10 mouse cellular contexts compared by ENCODE assay signal in the genomic region with DNA sequence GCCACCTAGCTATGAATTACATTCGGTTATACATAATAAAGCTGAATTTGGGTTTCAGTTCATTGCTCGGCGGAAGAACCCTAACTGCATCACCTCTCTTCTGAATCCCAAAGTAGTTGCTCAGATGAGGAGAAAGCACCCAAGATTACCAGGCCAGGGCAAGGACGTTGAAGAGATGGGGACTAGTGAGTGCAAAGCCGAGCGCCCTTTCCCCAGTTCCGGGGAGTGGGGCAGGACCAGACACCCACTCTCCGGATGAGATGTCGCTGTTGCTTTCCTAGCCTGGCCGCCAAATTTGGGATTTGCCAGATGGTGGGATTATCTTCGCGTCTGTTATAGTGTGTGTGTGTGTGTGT. TPM values are rescaled to one million over a fixed set of nuclear protein-coding genes. Genes with fewer than 3 reads are reported as not detected.
DNase-seq lines count a peak whose midpoint lies in the region; ATAC-seq and TF ChIP-seq lines count a peak whose summit lies in the region.
"Had no signal": no experiment of that assay in that cellular context is flagged by ENCODE, and none has a peak within 500 bp of the region (broad histone marks: within the 10 kb centered on the region; RNA-seq: fewer than 3 reads in every experiment).

No protein-coding gene starts in this region.

- peaks cover 85% of the 10 kb centered on the region for H3K27me3 ChIP-seq in lung, embryonic 15.5 days
- H3K27me3 ChIP-seq in limb, embryonic 12.5 days = peaks cover 97% of the 10 kb centered on the region
- H3K27me3 ChIP-seq in stomach, embryonic 15.5 days (replicated peaks) = peaks cover 28% of the 10 kb centered on the region

- ATAC-seq in lung, embryonic 15.5 days (ENCODE audit: borderline replicate concordance, extremely low read depth, low FRiP score, low TSS enrichment) = no peak
- no peak for ATAC-seq in limb, embryonic 12.5 days (ENCODE audit: insufficient number of reproducible peaks, insufficient read depth, low FRiP score, low TSS enrichment, low read depth)
- no peak for ATAC-seq in stomach, embryonic 15.5 days (ENCODE audit: insufficient read depth, low FRiP score, low read depth)

- no peak overlapping the region for H3K9ac ChIP-seq in lung, embryonic 15.5 days
- no peak overlapping the region for H3K9ac ChIP-seq in limb, embryonic 12.5 days (replicated peaks)
- no peak overlapping the region for H3K9ac ChIP-seq in stomach, embryonic 15.5 days

- H3K9me3 ChIP-seq in lung, embryonic 15.5 days = no peaks in the 10 kb centered on the region
- no peaks in the 10 kb centered on the region for H3K9me3 ChIP-seq in limb, embryonic 12.5 days
- H3K9me3 ChIP-seq in stomach, embryonic 15.5 days = no peaks in the 10 kb centered on the region

- peak; percentile 10 for DNase-seq in adrenal gland, postnatal 10 days
- no peak for DNase-seq in adrenal gland, adult 2 months
- no peak for DNase-seq in lung, adult 2 months
- DNase-seq in adrenal gland, adult 8-10 months = no peak
- DNase-seq in urinary bladder, postnatal 4 days (ENCODE audit: low spot score in 2 of 2) = no peak
- DNase-seq: cerebellum, adult 9-11 months; gastrocnemius, postnatal 14 days had no signal

- H3K4me1 ChIP-seq in lung, embryonic 15.5 days = peaks cover 31% of the 10 kb centered on the region
- no peaks in the 10 kb centered on the region for H3K4me1 ChIP-seq in lung, adult 2 months (ENCODE audit: control insufficient read depth, insufficient read depth, low read length)
- peaks cover 43% of the 10 kb centered on the region for H3K4me1 ChIP-seq in limb, embryonic 12.5 days (replicated peaks)
- peaks cover 24% of the 10 kb centered on the region for H3K4me1 ChIP-seq in stomach, embryonic 15.5 days

- no peak overlapping the region for H3K27ac ChIP-seq in lung, embryonic 15.5 days
- no peak overlapping the region for H3K27ac ChIP-seq in limb, embryonic 12.5 days
- no peak overlapping the region for H3K27ac ChIP-seq in stomach, embryonic 15.5 days

- TF ChIP-seq CTCF in lung, adult 2 months (IDR thresholded peaks at IDR 0.05; ENCODE audit: insufficient read depth, low read length) = no peak

- H3K36me3 ChIP-seq in lung, embryonic 15.5 days = no peaks in the 10 kb centered on the region
- H3K36me3 ChIP-seq in limb, embryonic 12.5 days = no peaks in the 10 kb centered on the region
- H3K36me3 ChIP-seq in stomach, embryonic 15.5 days = no peaks in the 10 kb centered on the region

- H3K4me2 ChIP-seq in lung, embryonic 15.5 days = peak overlapping the region; percentile 93; the same call in 1 of the 2 replicates
- H3K4me2 ChIP-seq in limb, embryonic 12.5 days = peak overlapping the region; percentile 88
- H3K4me2 ChIP-seq in stomach, embryonic 15.5 days = peak overlapping the region; percentile 79; the same call in 1 of the 2 replicates

- 30% methylated on average over 12 of the region's 12 CpGs for WGBS in lung, embryonic 15.5 days
- WGBS in lung, adult 2 months = 38% methylated on average over 12 of the region's 12 CpGs
- WGBS in limb, embryonic 12.5 days = 3% methylated on average over 12 of the region's 12 CpGs
- WGBS in stomach, embryonic 15.5 days = 28% methylated on average over 12 of the region's 12 CpGs

- H3K4me3 ChIP-seq in lung, embryonic 15.5 days = no peak overlapping the region; the same call in 1 of the 2 replicates
- no peak overlapping the region for H3K4me3 ChIP-seq in lung, adult 2 months (replicated peaks; ENCODE audit: extremely low read depth, low read depth, low read length)
- H3K4me3 ChIP-seq in limb, embryonic 12.5 days (replicated peaks) = no peak overlapping the region
- H3K4me3 ChIP-seq in stomach, embryonic 15.5 days (replicated peaks) = no peak overlapping the region; the same call in 1 of the 2 replicates

- TF ChIP-seq POLR2A in lung, adult 2 months (IDR thresholded peaks at IDR 0.05; ENCODE audit: borderline replicate concordance, extremely low read depth, low read depth, low read length) = no peak

RNA-seq across cellular contexts. Expression of a gene that starts 36.4 kb away (rescaled TPM):
- total RNA-seq in adrenal gland, postnatal 10 days (2021) = 10 to 100 TPM; 78.3 to 79.6 TPM
- 100 to 1,000 TPM; 109 to 132 TPM for total RNA-seq in adrenal gland, adult 2 months (2021)
- polyA plus RNA-seq in adrenal gland, adult 2 months (2012; rRNA removed) = 401 and 472 TPM in 2 replicates
- polyA plus RNA-seq in lung, embryonic 15.5 days (2015; fragmentation: Nextera tagmentation; extraction: Ambion mirVana) = 107 and 108 TPM in 2 replicates
- polyA plus RNA-seq in lung, adult 2 months (2012; rRNA removed) = 231 and 263 TPM in 2 replicates
- 71.8 and 76.9 TPM in 2 replicates for polyA plus RNA-seq in limb, embryonic 12.5 days (2016; fragmentation: Nextera tagmentation; extraction: Ambion mirVana)
- 66.9 and 72.6 TPM in 2 replicates for polyA plus RNA-seq in stomach, embryonic 15.5 days (2015; fragmentation: Nextera tagmentation; extraction: Ambion mirVana)
- 100 to 1,000 TPM; 108 to 141 (median 120) TPM for total RNA-seq in adrenal gland, adult 8-10 months (2022)
